Mouse (Mus musculus): Measurements from ENCODE around the gene Drd4.

DNA sequence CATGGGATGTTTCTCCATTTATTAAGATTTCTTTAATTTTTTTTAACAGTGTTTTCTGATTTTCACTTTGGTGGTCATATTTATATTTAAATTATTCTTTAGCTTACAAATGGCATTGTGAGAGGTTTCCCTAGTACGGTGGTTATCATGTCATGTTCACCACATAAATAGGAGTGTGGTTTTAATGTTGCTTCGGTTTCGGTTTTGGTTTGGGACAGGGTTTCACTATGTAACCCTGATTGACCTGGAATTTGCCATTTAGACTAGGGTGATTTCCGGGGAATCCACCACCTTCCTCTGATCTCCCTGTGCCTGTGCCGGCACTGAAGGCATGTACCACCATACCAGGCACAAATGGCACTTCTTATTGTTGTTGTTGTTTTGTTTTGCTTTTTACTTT is 53.0 kb downstream of the Drd4 start:
- TF ChIP-seq GATA1 (IDR thresholded peaks at IDR 0.05; ENCODE audit: low read depth, low read length) (no peak), CTCF (IDR thresholded peaks at IDR 0.05 in 2 of 3, conservative IDR thresholded peaks at IDR 0.05 in 1 of 3; ENCODE audit: control insufficient read depth in 1 of 3, insufficient read depth in 1 of 3, low read depth in 2 of 3, low read length in 3 of 3, poor library complexity in 1 of 3, severe bottlenecking in 1 of 3) (no peak), MAZ (IDR thresholded peaks at IDR 0.05; ENCODE audit: low read depth, low read length) (no peak), HCFC1 (IDR thresholded peaks at IDR 0.05; ENCODE audit: low read depth, low read length) (no peak), ZKSCAN1 (IDR thresholded peaks at IDR 0.05; ENCODE audit: low read depth, low read length) (no peak), NRF1 (IDR thresholded peaks at IDR 0.05; ENCODE audit: insufficient read depth, low read depth, low read length, poor library complexity, severe bottlenecking) (no peak), JUND (IDR thresholded peaks at IDR 0.05; ENCODE audit: low read depth, low read length) (no peak), POLR2A (IDR thresholded peaks at IDR 0.05; ENCODE audit: control insufficient read depth in 1 of 2, insufficient read depth in 1 of 2, low read depth in 1 of 2, low read length in 2 of 2, poor library complexity in 1 of 2) (no peak), GABPA (IDR thresholded peaks at IDR 0.05; ENCODE audit: low read depth, low read length) (no peak), MEF2A (IDR thresholded peaks at IDR 0.05; ENCODE audit: extremely low read depth, insufficient replicate concordance, low read depth, low read length, poor library complexity, severe bottlenecking) (no peak), ZMIZ1 (IDR thresholded peaks at IDR 0.05; ENCODE audit: low read depth, low read length) (no peak), MAX (IDR thresholded peaks at IDR 0.05; ENCODE audit: low read length) (no peak), MXI1 (IDR thresholded peaks at IDR 0.05; ENCODE audit: low read depth, low read length) (no peak), RCOR1 (IDR thresholded peaks at IDR 0.05; ENCODE audit: low read depth, low read length) (no peak)
